Mouse (Mus musculus) hindbrain, embryonic 11.5 days (tissue): Measurements from ENCODE around the gene Hspb6. TPM values are rescaled to one million over a fixed set of nuclear protein-coding genes. Genes with fewer than 3 reads are reported as not detected.

Experiments used
- ATAC-seq: fragments of 200-750 bp; cut with Nextera tagmentation; 2 replicates; pipeline ENCODE4 v1.8.0; 2017; ENCODE audit warnings: mild to moderate bottlenecking, moderate TSS enrichment, moderate library complexity; ENCODE audit not compliant: low FRiP score
- DNase-seq: peaks from one replicate; pipeline ENCODE4 v3.0.0-alpha.2; 2015; ENCODE audit warnings: low spot score
- H3K27ac ChIP-seq: fragments of 300-500 bp; sonication (generic); 2 replicates; pipeline ENCODE4 v1.5.1; 2014; ENCODE audit warnings: mild to moderate bottlenecking, low read depth, low read length
- H3K27me3 ChIP-seq: fragments of 300-500 bp; sonication (generic); 2 replicates; pipeline ENCODE4 v1.6.1; 2014; ENCODE audit warnings: mild to moderate bottlenecking, low read length, moderate library complexity, mixed read lengths; ENCODE audit not compliant: control insufficient read depth, insufficient read depth
- H3K36me3 ChIP-seq: fragments of 300-500 bp; sonication (generic); 2 replicates; pipeline ENCODE4 v1.6.1; 2014; ENCODE audit warnings: mild to moderate bottlenecking, low read length, moderate library complexity, mixed read lengths; ENCODE audit not compliant: control insufficient read depth, insufficient read depth
- H3K4me1 ChIP-seq: fragments of 300-500 bp; sonication (generic); replicated peaks from 2 replicates; pipeline ENCODE4 v1.6.1; 2014; ENCODE audit warnings: low read length, mixed read lengths; ENCODE audit not compliant: control insufficient read depth, insufficient read depth
- H3K4me2 ChIP-seq: fragments of 300-500 bp; sonication (generic); replicated peaks from 2 replicates; pipeline ENCODE4 v1.6.1; 2014; ENCODE audit warnings: mild to moderate bottlenecking, low read depth, low read length
- H3K4me3 ChIP-seq: fragments of 300-500 bp; sonication (generic); 2 replicates; pipeline ENCODE4 v1.5.1; 2014; ENCODE audit warnings: low read depth, low read length
- H3K9ac ChIP-seq: fragments of 300-500 bp; sonication (generic); 2 replicates; pipeline ENCODE4 v1.6.1; 2014; ENCODE audit warnings: low read depth, low read length
- H3K9me3 ChIP-seq: fragments of 300-500 bp; sonication (generic); 2 replicates; pipeline ENCODE4 v1.6.1; 2016; ENCODE audit warnings: low read length; ENCODE audit not compliant: control insufficient read depth
- WGBS: fragments of 180-500 bp; shearing (Covaris S2); extraction: QIAGEN DNeasy Blood & Tissue Kit; methylation state at CpG from one replicate; pipeline ENCODE4 v1.1.7; 2014; 5-methylcytosine and 5-hydroxymethylcytosine counted together
- polyA plus RNA-seq: library from polyadenylated mRNA; unstranded; fragments of >200 nt; fragmentation: Nextera tagmentation; extraction: Ambion mirVana; gene quantifications from 2 replicates; pipeline ENCODE4 v1.2.1, GENCODE M21; 2014

Hspb6 gene
- 3.5 and 4.0 TPM in 2 replicates for polyA plus RNA-seq

DNA sequence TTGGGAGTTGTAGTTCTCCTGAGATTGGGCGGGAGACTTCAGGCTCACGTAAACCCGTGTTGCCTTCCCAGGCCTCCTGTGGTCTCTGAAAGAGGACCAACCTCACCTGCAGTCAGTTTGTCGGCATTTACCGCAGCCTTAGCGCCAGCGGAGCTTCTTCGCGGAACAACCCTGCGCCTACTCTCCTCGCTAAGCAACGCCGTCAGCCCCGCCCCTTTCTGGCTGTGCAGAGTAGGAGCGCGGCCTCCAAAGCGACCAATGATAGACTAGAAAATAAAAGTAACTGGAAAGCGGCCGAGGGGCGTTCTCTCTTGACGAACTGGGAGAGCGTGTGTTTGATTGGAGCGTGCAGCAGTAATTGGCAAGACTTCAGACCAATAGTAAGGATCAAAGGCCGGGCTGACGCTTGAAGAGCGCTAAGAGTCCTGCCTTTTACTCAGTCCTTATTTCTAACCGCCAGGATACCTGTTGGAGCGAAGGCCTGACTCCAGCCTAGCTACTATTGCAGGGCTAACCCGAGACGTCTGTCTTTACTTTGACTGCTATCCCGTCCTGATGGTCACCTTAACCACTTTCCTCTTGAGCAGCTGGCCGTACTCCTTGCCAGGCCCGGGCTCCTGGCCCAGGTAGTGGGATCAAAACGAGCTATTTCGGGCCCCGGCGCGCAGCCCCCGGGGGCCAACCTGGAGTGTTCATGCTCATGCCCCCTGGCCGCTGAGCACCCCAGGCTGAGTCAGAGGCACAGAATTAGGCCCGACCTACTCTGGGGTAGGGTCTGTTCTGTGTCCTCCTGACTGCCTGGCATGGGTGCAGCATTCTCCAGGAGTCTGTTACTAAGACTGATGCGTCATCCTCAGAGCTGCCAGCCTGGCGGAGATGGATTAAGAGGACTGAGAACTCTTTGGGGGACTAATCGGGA is at the start of gene Hspb6, which contains the start of gene Proser3:
Hspb6 (plus strand) TSS at position 77 of the 919 bp plus-strand sequence.
Proser3 (minus strand) TSS at position 198 of the 919 bp plus-strand sequence.
- peak within 1 kb of the TSS; percentile 56 for H3K4me3 ChIP-seq
- 0 out of 2 replicates have a peak, but pooled peaks cover 5% of the 10 kb centered on the region for H3K36me3 ChIP-seq
- H3K4me2 ChIP-seq = peak within 1 kb of the TSS; percentile 88
- peak; percentile 94 for ATAC-seq
- H3K27ac ChIP-seq = peak within 1 kb of the TSS; percentile 82
- 1% methylated on average over 44 of the region's 44 CpGs for WGBS
- DNase-seq = peak; percentile 95
- no peaks in the 10 kb centered on the region for H3K9me3 ChIP-seq
- no peaks in the 10 kb centered on the region for H3K27me3 ChIP-seq
- peak within 1 kb of the TSS; percentile 64 for H3K9ac ChIP-seq
- H3K4me1 ChIP-seq = peaks cover 3% of the 10 kb centered on the region; the same call in 1 of the 2 replicates

DNA sequence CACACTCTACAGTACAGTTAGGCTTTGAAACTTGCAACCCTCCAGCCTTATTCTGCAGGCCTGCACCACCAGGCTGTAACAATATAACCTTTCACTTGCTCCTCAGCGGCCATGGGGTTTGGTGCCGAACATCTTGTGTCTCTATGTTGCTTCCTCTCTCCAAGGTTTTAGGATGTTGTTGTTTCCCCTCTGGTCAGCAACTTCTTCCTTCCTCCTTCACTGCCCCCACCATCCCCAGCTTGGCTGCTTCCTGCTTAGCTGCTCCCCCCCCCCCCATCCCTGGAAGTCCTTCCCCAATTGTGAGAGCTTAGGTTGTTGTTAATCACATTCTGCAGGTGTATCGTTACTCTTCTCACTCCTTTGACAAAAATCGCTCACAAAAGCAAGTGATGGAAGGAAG is 43.9 kb upstream of the Hspb6 start:
- DNase-seq (no peak), ATAC-seq (no peak)
- WGBS = 73% methylated on average over 4 of the region's 4 CpGs
- H3K4me3 ChIP-seq = no peak overlapping the region
- H3K9me3 ChIP-seq = no peaks in the 10 kb centered on the region
- no peak overlapping the region for H3K4me2 ChIP-seq
- no peaks in the 10 kb centered on the region for H3K4me1 ChIP-seq
- H3K27ac ChIP-seq = no peak overlapping the region
- no peak overlapping the region for H3K9ac ChIP-seq
- no peaks in the 10 kb centered on the region for H3K36me3 ChIP-seq
- no peaks in the 10 kb centered on the region for H3K27me3 ChIP-seq

DNA sequence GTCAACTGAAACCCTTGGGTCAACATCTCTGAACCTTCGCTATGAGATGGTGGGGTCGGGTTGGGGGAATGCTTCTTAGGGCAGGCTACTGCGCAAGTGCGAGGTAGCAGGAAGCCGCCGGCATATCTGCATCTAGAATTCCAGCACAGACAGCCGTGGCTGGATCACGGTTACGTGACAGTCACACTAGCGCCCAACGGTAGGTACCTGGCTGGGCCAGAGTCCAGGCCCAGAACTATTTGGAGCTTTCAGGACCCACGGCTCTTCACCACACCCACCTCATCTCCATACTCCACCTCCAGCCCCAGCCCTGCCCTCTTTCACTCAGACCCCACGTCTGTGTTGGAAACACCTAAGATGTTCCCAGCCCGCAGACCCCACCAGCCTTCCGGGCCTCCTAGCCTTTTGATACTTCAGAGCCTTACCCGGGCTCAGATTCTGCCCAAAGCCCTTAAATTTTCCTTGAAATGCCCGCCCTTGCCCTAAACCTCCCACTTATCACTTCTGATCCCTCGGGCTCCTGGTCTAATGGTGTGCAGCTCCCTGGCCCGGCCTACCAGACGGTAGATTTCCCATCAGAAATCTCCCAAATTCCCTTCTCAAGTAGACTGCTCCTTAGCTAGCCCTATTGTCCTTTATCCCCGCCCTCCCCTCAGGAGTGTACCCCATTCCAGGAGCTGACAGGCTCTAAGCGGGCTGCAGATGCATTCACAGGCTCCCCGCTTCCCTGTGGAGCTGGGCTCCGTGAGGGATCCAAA is 36.8 kb upstream of the Hspb6 start:
- DNase-seq (no peak), ATAC-seq (no peak)
- no peaks in the 10 kb centered on the region for H3K4me1 ChIP-seq
- no peaks in the 10 kb centered on the region for H3K27me3 ChIP-seq
- H3K4me3 ChIP-seq = no peak overlapping the region
- no peak overlapping the region for H3K27ac ChIP-seq
- no peaks in the 10 kb centered on the region for H3K36me3 ChIP-seq
- H3K9me3 ChIP-seq = no peaks in the 10 kb centered on the region
- WGBS = 58% methylated on average over 24 of the region's 24 CpGs
- no peak overlapping the region for H3K4me2 ChIP-seq
- H3K9ac ChIP-seq = no peak overlapping the region

DNA sequence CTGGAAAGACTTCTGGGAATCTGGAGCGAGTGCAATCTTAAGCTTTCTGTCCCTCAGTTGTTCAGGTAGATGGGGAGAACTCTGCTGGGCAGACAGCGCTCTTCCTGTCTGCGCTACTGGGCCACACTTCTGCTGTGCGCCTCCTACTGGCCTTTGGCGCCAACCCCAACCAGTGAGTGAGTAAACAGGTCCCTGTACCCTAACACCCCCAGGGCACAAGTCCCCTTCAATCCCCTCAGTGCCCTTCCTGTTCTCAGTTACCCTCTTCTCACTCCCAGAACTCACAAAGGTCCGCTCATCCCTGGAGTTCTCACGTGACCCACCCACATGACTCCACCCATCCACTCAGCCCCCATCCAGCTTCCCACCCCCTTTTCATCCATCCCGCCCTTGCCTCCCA is 33.7 kb upstream of the Hspb6 start:
- Histone ChIP-seq H3K9me3 (no peaks in the 10 kb centered on the region), H3K27me3 (no peaks in the 10 kb centered on the region), H3K36me3 (peaks cover 4% of the 10 kb centered on the region; the same call in 1 of the 2 replicates), H3K9ac (no peak overlapping the region), H3K27ac (no peak overlapping the region), H3K4me1 (0 out of 2 replicates have a peak, but pooled peaks cover 2% of the 10 kb centered on the region), H3K4me2 (no peak overlapping the region), H3K4me3 (no peak overlapping the region)
- no peak for DNase-seq
- ATAC-seq = no peak
- 49% methylated on average over 8 of the region's 8 CpGs for WGBS

DNA sequence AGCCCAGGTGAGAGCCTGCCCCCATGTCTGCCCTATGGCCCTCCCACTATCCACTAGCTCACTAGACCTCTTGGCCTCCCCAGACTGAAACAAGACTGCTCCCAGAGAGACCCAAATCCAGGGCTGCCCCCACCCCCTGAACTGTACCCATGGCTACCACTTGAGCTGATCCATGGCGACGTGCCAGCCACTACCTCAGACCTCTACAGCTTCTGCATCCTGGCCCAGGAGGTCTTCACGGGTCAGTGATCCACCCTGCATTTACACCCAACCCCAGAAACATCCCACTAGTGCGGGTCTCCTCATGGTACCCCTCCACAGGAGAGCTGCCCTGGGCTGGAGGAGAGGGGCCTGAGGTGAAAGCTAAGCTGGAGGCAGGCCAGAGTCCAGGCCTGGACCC is 31.6 kb upstream of the Hspb6 start:
- ATAC-seq = peak; percentile 26; the same call in 1 of the 2 replicates

DNA sequence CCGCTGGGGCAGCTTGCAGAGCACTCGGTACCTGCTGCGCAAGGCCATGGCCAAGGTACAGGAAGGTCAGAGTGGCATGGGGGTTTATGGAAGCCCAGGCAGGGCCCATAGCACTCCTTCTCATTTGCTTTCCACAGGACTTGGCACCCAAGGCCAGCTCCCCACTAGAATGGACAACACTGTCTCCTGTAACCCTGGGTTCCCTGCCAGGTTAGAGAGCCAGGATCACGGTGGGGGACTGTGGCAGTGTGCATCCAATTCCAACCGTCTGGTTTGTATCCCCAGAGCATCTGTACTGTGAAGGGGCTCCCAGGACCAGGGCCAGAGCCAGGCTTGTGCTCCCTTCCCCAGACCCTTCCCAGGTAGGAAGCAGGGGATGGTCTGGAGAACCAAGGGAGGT is 31.1 kb upstream of the Hspb6 start:
- Histone ChIP-seq H3K36me3 (peaks cover 8% of the 10 kb centered on the region; the same call in 1 of the 2 replicates), H3K9ac (no peak overlapping the region), H3K27ac (no peak overlapping the region), H3K27me3 (0 out of 2 replicates have a peak, but pooled peaks cover 2% of the 10 kb centered on the region), H3K9me3 (no peaks in the 10 kb centered on the region), H3K4me1 (0 out of 2 replicates have a peak, but pooled peaks cover 2% of the 10 kb centered on the region), H3K4me3 (no peak overlapping the region), H3K4me2 (no peak overlapping the region)
- ATAC-seq = no peak
- no peak for DNase-seq
- WGBS = 76% methylated on average over 5 of the region's 5 CpGs

More for the DNA sequence above, 31.6 kb upstream of the Hspb6 start:
- Histone ChIP-seq H3K4me3 (no peak overlapping the region), H3K4me1 (0 out of 2 replicates have a peak, but pooled peaks cover 2% of the 10 kb centered on the region), H3K36me3 (peaks cover 8% of the 10 kb centered on the region; the same call in 1 of the 2 replicates), H3K4me2 (no peak overlapping the region), H3K9me3 (no peaks in the 10 kb centered on the region), H3K27me3 (0 out of 2 replicates have a peak, but pooled peaks cover 2% of the 10 kb centered on the region), H3K27ac (no peak overlapping the region), H3K9ac (no peak overlapping the region)
- WGBS = 57% methylated on average over 4 of the region's 4 CpGs
- DNase-seq = no peak

DNA sequence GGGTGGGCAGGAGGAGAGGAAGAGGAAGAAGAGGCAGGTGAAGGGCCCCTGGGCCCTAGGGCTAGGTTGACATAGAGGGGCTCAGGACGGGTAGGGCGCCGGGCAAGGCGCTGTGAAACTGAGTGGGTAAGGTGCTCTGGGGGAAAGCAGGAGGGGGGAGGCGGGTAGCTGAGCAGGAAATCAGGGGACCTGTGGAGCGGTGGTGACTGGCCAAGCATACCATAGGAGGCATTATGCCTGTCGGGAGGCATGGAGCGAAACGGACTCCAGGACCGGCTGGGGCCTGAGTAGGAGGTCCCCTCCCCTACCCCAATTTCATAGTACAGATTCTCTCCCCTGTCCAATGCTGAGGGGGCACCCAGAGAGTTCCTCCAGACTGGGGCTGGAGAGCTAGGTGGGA is 29.1 kb upstream of the Hspb6 start:
- DNase-seq = no peak
- Histone ChIP-seq H3K9me3 (no peaks in the 10 kb centered on the region), H3K27me3 (0 out of 2 replicates have a peak, but pooled peaks cover 2% of the 10 kb centered on the region), H3K36me3 (peaks cover 13% of the 10 kb centered on the region), H3K4me2 (no peak overlapping the region), H3K9ac (no peak overlapping the region), H3K27ac (no peak overlapping the region), H3K4me3 (no peak overlapping the region), H3K4me1 (0 out of 2 replicates have a peak, but pooled peaks cover 5% of the 10 kb centered on the region)
- WGBS = 78% methylated on average over 10 of the region's 10 CpGs
- ATAC-seq = no peak

DNA sequence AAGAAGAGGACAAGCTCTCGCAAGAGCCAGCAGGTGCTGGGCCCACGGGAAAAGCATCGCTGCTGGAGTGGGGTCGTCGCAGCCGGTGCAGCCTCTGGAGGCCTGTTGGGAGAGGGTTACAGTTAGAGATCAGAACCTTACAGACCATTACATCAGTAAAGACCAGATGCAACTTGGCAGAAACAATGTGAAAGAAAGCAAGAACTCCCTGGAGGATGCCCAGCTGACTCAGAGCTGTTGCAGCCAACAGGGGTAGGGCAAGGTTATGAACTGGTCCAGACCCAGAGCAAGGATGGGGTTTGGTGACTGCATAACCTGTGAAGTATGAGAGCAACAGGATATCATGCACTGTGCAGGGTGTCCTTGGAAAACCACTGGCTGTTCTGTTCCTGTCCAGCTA is 27.5 kb upstream of the Hspb6 start:
- Histone ChIP-seq H3K9me3 (no peaks in the 10 kb centered on the region), H3K4me2 (no peak overlapping the region), H3K9ac (no peak overlapping the region), H3K4me1 (0 out of 2 replicates have a peak, but pooled peaks cover 5% of the 10 kb centered on the region), H3K27me3 (0 out of 2 replicates have a peak, but pooled peaks cover 2% of the 10 kb centered on the region), H3K4me3 (no peak overlapping the region), H3K36me3 (peaks cover 21% of the 10 kb centered on the region), H3K27ac (no peak overlapping the region)
- 86% methylated on average over 6 of the region's 6 CpGs for WGBS
- DNase-seq (no peak), ATAC-seq (no peak)
